Mouse (Mus musculus): ENCODE results near the gene Zfp3.
A peak's percentile ranks its signal among the peaks of the same experiment; 100 is the strongest.

- TF ChIP-seq CTCF (IDR thresholded peaks at IDR 0.05; ENCODE audit: low read depth, low read length) = peak; percentile 78; the same call in 1 of the 2 replicates
- no peak for TF ChIP-seq GATA1 (IDR thresholded peaks at IDR 0.05; ENCODE audit: borderline replicate concordance, low read length)
- no peak for TF ChIP-seq GATA2 (IDR thresholded peaks at IDR 0.05; ENCODE audit: borderline replicate concordance, low read depth, low read length)
- no peak for TF ChIP-seq TAL1 (conservative IDR thresholded peaks at IDR 0.05; ENCODE audit: low read depth, low read length)
Measured at GRCm38 (mm10) chr11:70776830-70777571, 13.0 kb downstream of the Zfp3 start.
